Mouse (Mus musculus): ENCODE data around the gene Ctsq.
"Not testable (repeated sequence)": the region's sequence is repeated elsewhere in the genome, so short reads cannot be mapped to it uniquely, and the experiment has no call there.

The Ctsq gene

DNA sequence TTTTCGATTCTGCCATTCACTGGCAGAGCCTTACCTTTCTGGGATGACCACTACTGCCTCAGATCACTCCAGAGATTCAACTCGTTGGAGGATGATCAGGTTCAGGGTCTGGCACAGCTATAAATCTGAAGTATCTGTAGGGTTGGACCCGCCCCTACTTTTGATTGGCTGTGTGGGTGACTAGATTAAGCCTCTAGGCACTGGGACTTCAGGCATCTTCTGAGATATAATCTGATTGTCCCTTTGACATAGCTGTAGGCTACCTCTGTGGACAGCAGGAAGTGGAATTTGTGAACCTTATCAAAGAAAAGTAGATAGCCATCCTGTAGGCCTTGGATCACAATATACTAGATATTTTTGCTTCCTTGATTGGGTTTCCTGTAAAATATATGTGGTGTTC lies at the start of gene Ctsq:
Ctsq (minus strand) TSS at position 101 of the 400 bp plus-strand sequence.
- no peak for DNase-seq

DNA sequence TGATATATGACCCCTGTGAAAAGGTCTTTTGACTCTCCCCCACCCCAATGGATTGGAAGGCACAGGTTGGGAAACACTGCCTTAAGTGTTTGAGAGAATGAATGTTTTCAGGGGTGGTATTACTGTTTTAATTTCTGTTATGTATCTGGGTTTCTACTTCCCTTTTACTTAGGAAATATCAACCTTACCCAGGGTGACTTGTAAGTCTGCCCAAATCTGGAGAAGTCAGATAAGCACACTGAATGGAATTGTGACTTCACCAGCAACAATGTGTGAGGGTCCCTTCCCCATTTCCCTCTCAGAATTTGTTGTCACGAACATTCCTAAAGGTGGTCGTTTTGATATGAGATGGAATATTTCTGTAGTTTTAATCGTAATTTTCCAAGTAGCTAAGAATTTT lies 17.6 kb downstream of the Ctsq start:
- DNase-seq = no peak

DNA sequence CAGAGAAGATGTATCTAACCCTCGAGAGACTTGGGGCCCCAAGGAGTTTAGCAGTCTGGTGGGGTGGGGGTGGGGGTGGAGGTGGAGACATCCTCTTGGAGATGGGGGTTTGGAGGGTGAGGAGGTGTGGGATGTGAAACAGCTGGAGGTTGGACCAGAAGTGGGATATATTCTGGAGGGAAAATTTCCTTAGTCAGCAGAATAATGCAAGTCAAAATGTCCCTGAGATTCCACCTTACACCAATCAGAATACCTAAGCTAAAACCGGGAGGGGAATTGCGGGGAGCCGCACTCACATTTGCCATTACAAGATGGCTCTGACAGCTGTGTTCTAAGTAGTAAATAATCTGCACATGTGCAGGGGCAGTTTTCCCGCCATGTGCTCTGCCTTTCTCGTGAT lies 18.6 kb downstream of the Ctsq start:
- DNase-seq = no peak

DNA sequence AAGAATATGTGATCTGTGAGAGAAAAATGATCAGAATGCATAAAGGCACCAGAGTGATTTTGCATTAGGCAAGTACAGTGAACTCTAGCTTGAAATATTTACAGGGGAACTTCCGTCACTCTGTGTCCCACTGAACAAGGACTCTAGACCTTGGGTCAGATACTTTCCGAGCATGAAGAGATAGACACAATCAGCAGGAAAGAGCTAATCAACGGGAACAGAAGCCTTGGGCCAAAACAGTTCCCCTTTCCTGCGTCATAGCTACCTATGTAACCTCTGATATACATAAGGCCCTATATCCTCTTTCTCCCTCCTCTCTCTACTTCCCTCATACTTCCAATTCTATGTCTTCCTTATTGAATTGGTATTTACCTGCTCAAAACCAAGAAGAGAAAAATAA lies 30.3 kb downstream of the Ctsq start:
- no peak for DNase-seq

DNA sequence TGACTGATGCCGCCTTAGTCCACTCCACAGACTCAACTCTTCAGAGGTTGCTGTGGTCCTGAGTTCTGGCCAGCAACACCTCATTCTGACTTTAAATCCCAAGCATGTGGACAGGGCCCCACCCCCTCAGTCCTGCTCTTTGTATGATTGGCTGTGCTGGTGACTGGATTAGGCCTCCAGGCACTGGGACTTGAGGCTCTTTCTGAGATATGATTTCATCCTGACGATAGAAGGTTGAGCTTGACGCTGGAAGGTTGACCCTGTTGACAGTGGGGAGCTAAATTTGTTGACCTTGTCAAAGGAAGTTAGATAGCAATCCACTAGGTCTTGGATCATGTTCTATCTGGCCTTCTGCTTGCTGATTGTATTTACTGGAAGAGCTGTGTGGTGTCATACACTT lies 34.6 kb downstream of the Ctsq start, which contains the start of gene Ctsj:
Ctsj (minus strand) TSS at position 101 of the 400 bp plus-strand sequence.
- DNase-seq = no peak

DNA sequence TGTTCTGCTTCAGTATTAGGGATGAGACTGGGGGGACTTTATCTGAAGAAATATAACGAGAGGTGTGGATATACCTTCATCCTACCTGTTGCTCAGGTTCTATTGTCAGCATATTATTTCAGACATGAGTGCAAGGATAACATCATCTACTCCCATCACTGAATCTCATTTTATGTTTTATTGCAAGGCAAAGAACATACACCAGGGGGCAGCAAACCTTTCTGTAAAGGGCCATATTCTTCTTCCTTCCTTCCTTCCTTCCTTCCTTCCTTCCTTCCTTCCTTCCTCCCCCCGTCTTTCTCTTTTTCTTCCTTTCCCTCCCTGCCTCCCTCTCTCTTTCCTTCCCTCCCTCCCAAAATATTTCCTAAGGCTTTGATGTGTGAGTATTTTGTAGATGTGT lies 42.8 kb downstream of the Ctsq start:
- DNase-seq = no peak

DNA sequence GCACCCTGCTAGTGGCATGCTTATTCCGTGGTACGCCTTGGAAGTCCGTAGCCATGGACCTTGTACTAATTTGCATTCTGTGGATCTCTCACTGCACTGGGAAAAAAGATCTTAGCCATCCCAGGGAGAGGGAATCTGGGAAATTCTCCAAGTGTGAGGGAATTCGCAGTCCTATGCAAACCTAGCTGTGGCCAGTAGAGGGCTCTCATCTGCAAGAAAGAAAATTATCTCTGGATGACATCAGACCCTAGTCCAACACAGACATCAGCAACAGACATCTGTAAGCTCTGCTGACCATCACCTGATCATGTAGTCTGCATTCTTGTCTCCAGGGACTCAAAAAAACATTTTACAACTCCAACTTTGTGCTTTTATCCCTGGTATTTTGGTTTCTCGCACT lies 53.5 kb downstream of the Ctsq start:
- DNase-seq = not testable (repeated sequence)

Measured in cerebellum, postnatal 36 days (tissue).